Mouse (Mus musculus): ENCODE results near the gene Cryzl2.

GRCm38 (mm10) chr1:157454876-157455275, 3.5 kb upstream of the Cryzl2 start:
- TF ChIP-seq CTCF (IDR thresholded peaks at IDR 0.05; ENCODE audit: control insufficient read depth, insufficient read depth, insufficient read length) (no peak), MAX (IDR thresholded peaks at IDR 0.05) (no peak), CEBPB (IDR thresholded peaks at IDR 0.05; ENCODE audit: low read depth) (no peak), USF1 (IDR thresholded peaks at IDR 0.05; ENCODE audit: low read depth) (no peak), MYOD1 (IDR thresholded peaks at IDR 0.05; ENCODE audit: control insufficient read depth, insufficient read length, low read depth) (no peak), MYOG (IDR thresholded peaks at IDR 0.05; ENCODE audit: control insufficient read depth, extremely low read depth, insufficient read length) (no peak)

Data from C2C12 (cell line).